Mouse (Mus musculus): ENCODE measurements around the gene Gm9639. TPM values are rescaled to one million over a fixed set of nuclear protein-coding genes. Genes with fewer than 3 reads are reported as not detected.

The Gm9639 gene
- polyA plus RNA-seq, 2 experiments: not detected

Other genes starting within 250 kb of the Gm9639 start
Only the 30 nearest of the 33 such genes appear.
- 117 and 122 TPM in 2 replicates for gene Pttg1ip, start 213.4 kb downstream of the Gm9639 start, polyA plus RNA-seq (2012; rRNA removed)
- 138 and 147 TPM in 2 replicates for gene Pttg1ip, start 213.4 kb downstream of the Gm9639 start, polyA plus RNA-seq (2014; fragmentation: Nextera tagmentation; extraction: Ambion mirVana)
- gene Sumo3, start 189.0 kb downstream of the Gm9639 start, polyA plus RNA-seq (2012; rRNA removed): 466 and 472 TPM in 2 replicates
- 328 and 351 TPM in 2 replicates for gene Sumo3, start 189.0 kb downstream of the Gm9639 start, polyA plus RNA-seq (2014; fragmentation: Nextera tagmentation; extraction: Ambion mirVana)
- 1.8 and 8.4 TPM in 2 replicates for gene Gm49325, start 188.9 kb downstream of the Gm9639 start, polyA plus RNA-seq (2012; rRNA removed)
- gene Gm49325, start 188.9 kb downstream of the Gm9639 start, polyA plus RNA-seq (2014; fragmentation: Nextera tagmentation; extraction: Ambion mirVana): 1.9 and 5.8 TPM in 2 replicates
- gene Ube2g2, start 172.8 kb downstream of the Gm9639 start, polyA plus RNA-seq (2012; rRNA removed): 55.1 and 59.8 TPM in 2 replicates
- 57.4 and 58.6 TPM in 2 replicates for gene Ube2g2, start 172.8 kb downstream of the Gm9639 start, polyA plus RNA-seq (2014; fragmentation: Nextera tagmentation; extraction: Ambion mirVana)
- gene Tspear, start 108.5 kb downstream of the Gm9639 start, polyA plus RNA-seq (2012; rRNA removed): 2.0 TPM in 2 replicates
- 1.1 and 1.5 TPM in 2 replicates for gene Tspear, start 108.5 kb downstream of the Gm9639 start, polyA plus RNA-seq (2014; fragmentation: Nextera tagmentation; extraction: Ambion mirVana)
- not detected in 2 replicates for gene Gm19402, start 104.3 kb downstream of the Gm9639 start, polyA plus RNA-seq (2012; rRNA removed)
- not detected in 2 replicates for gene Gm19402, start 104.3 kb downstream of the Gm9639 start, polyA plus RNA-seq (2014; fragmentation: Nextera tagmentation; extraction: Ambion mirVana)
- gene Gm9508, start 97.8 kb downstream of the Gm9639 start, polyA plus RNA-seq (2012; rRNA removed): not detected in 2 replicates
- not detected in 2 replicates for gene Gm9508, start 97.8 kb downstream of the Gm9639 start, polyA plus RNA-seq (2014; fragmentation: Nextera tagmentation; extraction: Ambion mirVana)
- not detected in 2 replicates for gene Gm10272, start 88.5 kb downstream of the Gm9639 start, polyA plus RNA-seq (2012; rRNA removed)
- not detected in 2 replicates for gene Gm10272, start 88.5 kb downstream of the Gm9639 start, polyA plus RNA-seq (2014; fragmentation: Nextera tagmentation; extraction: Ambion mirVana)
- gene Gm10024, start 83.6 kb downstream of the Gm9639 start, polyA plus RNA-seq (2012; rRNA removed): not detected in 2 replicates
- 0.94 TPM in 1 of 2 replicates, not detected in the other for gene Gm10024, start 83.6 kb downstream of the Gm9639 start, polyA plus RNA-seq (2014; fragmentation: Nextera tagmentation; extraction: Ambion mirVana)
- not detected in 2 replicates for gene Gm10142, start 79.3 kb downstream of the Gm9639 start, polyA plus RNA-seq (2012; rRNA removed)
- not detected in 2 replicates for gene Gm10142, start 79.3 kb downstream of the Gm9639 start, polyA plus RNA-seq (2014; fragmentation: Nextera tagmentation; extraction: Ambion mirVana)
- 0.10 and 0.20 TPM in 2 replicates for gene Krtap12-1, start 74.5 kb downstream of the Gm9639 start, polyA plus RNA-seq (2012; rRNA removed)
- not detected in 2 replicates for gene Krtap12-1, start 74.5 kb downstream of the Gm9639 start, polyA plus RNA-seq (2014; fragmentation: Nextera tagmentation; extraction: Ambion mirVana)
- gene Gm10100, start 68.6 kb downstream of the Gm9639 start, polyA plus RNA-seq (2012; rRNA removed): not detected in 2 replicates
- not detected in 2 replicates for gene Gm10100, start 68.6 kb downstream of the Gm9639 start, polyA plus RNA-seq (2014; fragmentation: Nextera tagmentation; extraction: Ambion mirVana)
- not detected in 2 replicates for gene Gm18596, start 52.4 kb downstream of the Gm9639 start, polyA plus RNA-seq (2012; rRNA removed)
- gene Gm18596, start 52.4 kb downstream of the Gm9639 start, polyA plus RNA-seq (2014; fragmentation: Nextera tagmentation; extraction: Ambion mirVana): not detected in 2 replicates
- not detected in 2 replicates for gene Gm9736, start 43.7 kb downstream of the Gm9639 start, polyA plus RNA-seq (2012; rRNA removed)
- not detected in 2 replicates for gene Gm9736, start 43.7 kb downstream of the Gm9639 start, polyA plus RNA-seq (2014; fragmentation: Nextera tagmentation; extraction: Ambion mirVana)
- not detected in 2 replicates for gene Gm3233, start 35.4 kb downstream of the Gm9639 start, polyA plus RNA-seq (2012; rRNA removed)
- not detected in 2 replicates for gene Gm3233, start 35.4 kb downstream of the Gm9639 start, polyA plus RNA-seq (2014; fragmentation: Nextera tagmentation; extraction: Ambion mirVana)
- gene Gm3238, start 23.8 kb downstream of the Gm9639 start, polyA plus RNA-seq (2012; rRNA removed): not detected in 2 replicates
- gene Gm3238, start 23.8 kb downstream of the Gm9639 start, polyA plus RNA-seq (2014; fragmentation: Nextera tagmentation; extraction: Ambion mirVana): not detected in 2 replicates
- gene Gm7138, start 18.1 kb downstream of the Gm9639 start, polyA plus RNA-seq (2012; rRNA removed): not detected in 2 replicates
- gene Gm7138, start 18.1 kb downstream of the Gm9639 start, polyA plus RNA-seq (2014; fragmentation: Nextera tagmentation; extraction: Ambion mirVana): not detected in 2 replicates
- not detected in 2 replicates for gene Gm3250, start 12.5 kb downstream of the Gm9639 start, polyA plus RNA-seq (2012; rRNA removed)
- gene Gm3250, start 12.5 kb downstream of the Gm9639 start, polyA plus RNA-seq (2014; fragmentation: Nextera tagmentation; extraction: Ambion mirVana): not detected in 2 replicates
- gene Gm7137, start 6.9 kb downstream of the Gm9639 start, polyA plus RNA-seq (2012; rRNA removed): not detected in 2 replicates
- not detected in 2 replicates for gene Gm7137, start 6.9 kb downstream of the Gm9639 start, polyA plus RNA-seq (2014; fragmentation: Nextera tagmentation; extraction: Ambion mirVana)
- not detected in 2 replicates for gene Gm19668, start 4.1 kb upstream of the Gm9639 start, polyA plus RNA-seq (2012; rRNA removed)
- not detected in 2 replicates for gene Gm19668, start 4.1 kb upstream of the Gm9639 start, polyA plus RNA-seq (2014; fragmentation: Nextera tagmentation; extraction: Ambion mirVana)
- not detected in 2 replicates for gene Gm9507, start 16.8 kb upstream of the Gm9639 start, polyA plus RNA-seq (2012; rRNA removed)
- gene Gm9507, start 16.8 kb upstream of the Gm9639 start, polyA plus RNA-seq (2014; fragmentation: Nextera tagmentation; extraction: Ambion mirVana): not detected in 2 replicates
- 0.13 and 0.25 TPM in 2 replicates for gene Gm2696, start 19.6 kb upstream of the Gm9639 start, polyA plus RNA-seq (2012; rRNA removed)
- not detected in 2 replicates for gene Gm2696, start 19.6 kb upstream of the Gm9639 start, polyA plus RNA-seq (2014; fragmentation: Nextera tagmentation; extraction: Ambion mirVana)
- not detected in 2 replicates for gene Krtap10-4, start 32.0 kb upstream of the Gm9639 start, polyA plus RNA-seq (2012; rRNA removed)
- gene Krtap10-4, start 32.0 kb upstream of the Gm9639 start, polyA plus RNA-seq (2014; fragmentation: Nextera tagmentation; extraction: Ambion mirVana): not detected in 2 replicates
- 0.08 and 0.14 TPM in 2 replicates for gene Krtap10-10, start 40.9 kb upstream of the Gm9639 start, polyA plus RNA-seq (2012; rRNA removed)
- not detected in 2 replicates for gene Krtap10-10, start 40.9 kb upstream of the Gm9639 start, polyA plus RNA-seq (2014; fragmentation: Nextera tagmentation; extraction: Ambion mirVana)
- gene Gm36176, start 51.7 kb upstream of the Gm9639 start, polyA plus RNA-seq (2012; rRNA removed): not detected in 2 replicates
- gene Gm36176, start 51.7 kb upstream of the Gm9639 start, polyA plus RNA-seq (2014; fragmentation: Nextera tagmentation; extraction: Ambion mirVana): not detected in 2 replicates
- gene Gm10318, start 57.8 kb upstream of the Gm9639 start, polyA plus RNA-seq (2012; rRNA removed): 0.13 TPM in 1 of 2 replicates, not detected in the other
- gene Gm10318, start 57.8 kb upstream of the Gm9639 start, polyA plus RNA-seq (2014; fragmentation: Nextera tagmentation; extraction: Ambion mirVana): not detected in 2 replicates
- 0.06 and 0.10 TPM in 2 replicates for gene Gm3285, start 66.9 kb upstream of the Gm9639 start, polyA plus RNA-seq (2012; rRNA removed)
- not detected in 2 replicates for gene Gm3285, start 66.9 kb upstream of the Gm9639 start, polyA plus RNA-seq (2014; fragmentation: Nextera tagmentation; extraction: Ambion mirVana)
- gene Lrrc3, start 107.5 kb upstream of the Gm9639 start, polyA plus RNA-seq (2012; rRNA removed): 3.6 and 4.8 TPM in 2 replicates
- gene Lrrc3, start 107.5 kb upstream of the Gm9639 start, polyA plus RNA-seq (2014; fragmentation: Nextera tagmentation; extraction: Ambion mirVana): 3.4 and 3.6 TPM in 2 replicates
- 0.39 and 0.69 TPM in 2 replicates for gene Trpm2, start 175.5 kb upstream of the Gm9639 start, polyA plus RNA-seq (2012; rRNA removed)
- 0.06 and 0.41 TPM in 2 replicates for gene Trpm2, start 175.5 kb upstream of the Gm9639 start, polyA plus RNA-seq (2014; fragmentation: Nextera tagmentation; extraction: Ambion mirVana)
- 42.9 and 55.6 TPM in 2 replicates for gene 1810043G02Rik, start 183.4 kb upstream of the Gm9639 start, polyA plus RNA-seq (2012; rRNA removed)
- 26.5 and 27.1 TPM in 2 replicates for gene 1810043G02Rik, start 183.4 kb upstream of the Gm9639 start, polyA plus RNA-seq (2014; fragmentation: Nextera tagmentation; extraction: Ambion mirVana)

All from limb, embryonic 14.5 days (tissue).